Mouse (Mus musculus) thymus, adult 2 months (tissue): Measurements from ENCODE around the gene Tekt4.

Experiments
- CTCF ChIP-seq: fragments of 200-500 bp; IDR thresholded peaks from 2 replicates; pipeline ENCODE4 v1.5.1; 2012; ENCODE audit warnings: mild to moderate bottlenecking, control low read depth, low read length, moderate library complexity, borderline replicate concordance; ENCODE audit not compliant: control insufficient read depth, poor library complexity, insufficient read depth; ENCODE audit errors: extremely low read depth
- POLR2A ChIP-seq: fragments of 200-500 bp; IDR thresholded peaks from 2 replicates; pipeline ENCODE4 v1.6.1; 2012; ENCODE audit warnings: mild to moderate bottlenecking, low read length, control low read depth, moderate library complexity; ENCODE audit not compliant: control insufficient read depth, poor library complexity, insufficient read depth; ENCODE audit errors: extremely low read depth

- TF ChIP-seq CTCF (no peak), POLR2A (no peak)
Observed at GRCm38 (mm10) chr17:25433223-25433616, 21.2 kb upstream of the Tekt4 start.
